Mouse (Mus musculus) left cerebral cortex, adult 9 months (tissue): ENCODE data around the gene Tbcd.
A peak's percentile ranks its signal among the peaks of the same experiment; 100 is the strongest.

Experiments
- DNase-seq, 2 experiments: peaks; one replicate each; pipeline ENCODE4 v3.0.0; 2022; ENCODE audit warnings: low spot score in 2 of 2

Gene Tbcd

DNA sequence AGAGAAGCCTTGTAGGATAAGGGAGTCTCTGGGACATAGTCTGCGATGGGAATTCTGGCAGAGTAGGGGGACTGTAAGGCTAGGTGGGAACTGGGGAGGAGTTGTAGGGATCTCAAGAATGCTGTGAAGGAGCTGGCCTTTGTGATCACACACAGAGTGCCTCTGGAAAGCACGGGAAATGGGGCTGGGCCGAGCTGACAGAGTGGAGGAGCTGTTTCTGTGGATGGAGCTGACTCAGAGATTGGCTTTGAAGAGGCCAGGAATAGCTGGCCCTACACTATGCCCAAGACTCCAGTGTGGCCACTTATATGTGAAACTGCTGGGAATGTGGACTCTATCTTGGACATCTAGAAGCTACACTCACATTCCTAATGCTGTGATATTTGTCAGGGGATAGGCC is 84.8 kb downstream of the Tbcd start:
- DNase-seq, result no peak

DNA sequence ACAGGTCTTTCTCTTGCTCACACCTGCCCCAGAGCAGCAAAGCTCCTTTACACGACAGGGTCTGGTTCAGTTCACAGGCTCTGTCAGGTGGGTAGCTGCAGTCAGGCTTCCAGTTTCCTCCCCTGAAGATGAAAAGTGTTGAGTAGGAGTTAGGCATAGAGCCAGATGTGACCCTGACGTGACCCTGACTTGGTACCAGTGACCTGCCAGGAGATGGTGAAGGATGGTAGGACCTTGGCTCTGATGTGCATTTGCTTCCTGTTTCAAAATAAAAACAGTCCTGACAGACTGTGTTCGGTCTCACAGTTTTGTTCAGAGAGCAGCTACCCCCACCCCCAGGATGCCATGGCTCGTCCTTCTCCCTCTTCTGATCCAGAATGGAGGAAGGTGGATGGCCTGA is 90.7 kb downstream of the Tbcd start:
- DNase-seq, result no peak

DNA sequence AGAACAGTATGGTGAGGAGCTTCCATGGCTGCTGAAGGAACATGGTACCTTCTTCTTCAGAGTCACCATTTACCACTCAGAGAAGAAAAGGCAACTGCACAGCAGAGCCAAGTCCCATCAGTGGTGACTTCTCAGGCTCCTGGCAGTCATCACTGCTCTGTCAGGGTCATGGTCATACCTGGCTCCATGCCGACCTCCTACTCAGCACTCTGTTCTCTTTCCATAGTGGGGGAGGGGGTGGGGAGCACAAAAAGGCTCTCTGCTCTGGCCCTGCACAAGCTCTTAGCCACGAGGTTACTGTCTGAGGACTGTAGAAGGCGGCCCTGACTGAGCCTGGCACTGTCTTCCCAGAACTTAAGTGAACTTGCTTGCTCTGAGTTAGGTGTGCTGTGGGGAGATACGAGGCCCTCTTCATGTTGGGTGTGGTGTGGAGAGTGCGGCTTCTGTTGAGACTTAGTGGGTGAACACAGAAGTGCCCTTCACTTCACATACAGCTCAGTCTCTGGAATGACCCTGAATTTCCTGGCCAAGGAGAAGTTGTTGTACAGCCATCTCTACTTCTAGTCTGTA is 91.6 kb downstream of the Tbcd start:
- DNase-seq, result no peak

DNA sequence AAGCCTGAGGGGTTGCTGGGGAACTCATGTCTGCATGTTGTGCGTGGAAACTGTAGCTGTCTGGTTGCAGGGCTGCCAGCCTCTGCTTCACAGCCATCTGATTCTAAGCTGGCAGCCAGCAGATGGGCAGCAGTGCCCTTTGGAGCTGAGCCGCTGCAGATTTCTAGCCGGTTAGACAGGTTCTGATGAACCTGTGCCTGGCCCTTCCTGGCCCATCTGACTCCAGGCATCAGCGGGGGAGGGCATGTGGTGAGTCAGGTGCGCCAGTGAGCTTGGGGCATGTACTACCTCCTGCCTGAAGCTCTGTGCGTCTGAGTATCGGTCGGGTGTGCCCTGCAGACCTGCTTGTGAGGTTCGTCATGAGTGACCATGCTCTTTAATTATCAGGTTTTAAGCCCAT is 92.2 kb downstream of the Tbcd start:
- DNase-seq, result no peak

DNA sequence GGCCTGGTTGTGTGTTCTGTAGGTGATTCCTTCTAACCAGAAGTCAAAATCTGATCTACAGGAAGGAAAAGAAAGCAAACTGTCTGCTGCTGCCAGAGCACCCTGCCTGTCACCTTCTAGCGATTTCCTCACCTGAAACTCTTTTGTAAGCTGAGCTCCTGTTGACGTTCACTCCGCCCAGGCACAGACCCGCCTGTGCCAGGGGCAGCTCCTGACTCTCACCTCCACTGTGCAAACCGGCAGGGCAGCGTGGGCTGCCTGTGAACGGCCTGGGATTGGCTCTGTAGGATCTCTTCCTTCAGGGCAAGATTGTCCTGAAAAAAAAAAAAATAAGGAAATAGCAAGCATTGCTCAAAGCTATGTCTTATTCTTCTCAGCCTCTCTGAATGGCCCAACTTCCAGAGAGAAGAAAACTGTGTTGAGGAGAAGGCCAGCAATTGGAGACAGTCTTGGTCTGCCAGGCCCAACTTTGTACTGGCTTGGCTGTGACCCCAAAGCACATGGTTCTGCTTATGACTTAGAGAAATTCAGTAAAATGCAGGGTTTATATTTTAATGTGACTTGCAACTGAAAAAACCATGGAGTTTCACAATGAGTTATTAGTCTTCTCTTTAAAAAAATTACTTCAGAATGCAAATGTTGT is 93.1 kb downstream of the Tbcd start:
- DNase-seq, result no peak

DNA sequence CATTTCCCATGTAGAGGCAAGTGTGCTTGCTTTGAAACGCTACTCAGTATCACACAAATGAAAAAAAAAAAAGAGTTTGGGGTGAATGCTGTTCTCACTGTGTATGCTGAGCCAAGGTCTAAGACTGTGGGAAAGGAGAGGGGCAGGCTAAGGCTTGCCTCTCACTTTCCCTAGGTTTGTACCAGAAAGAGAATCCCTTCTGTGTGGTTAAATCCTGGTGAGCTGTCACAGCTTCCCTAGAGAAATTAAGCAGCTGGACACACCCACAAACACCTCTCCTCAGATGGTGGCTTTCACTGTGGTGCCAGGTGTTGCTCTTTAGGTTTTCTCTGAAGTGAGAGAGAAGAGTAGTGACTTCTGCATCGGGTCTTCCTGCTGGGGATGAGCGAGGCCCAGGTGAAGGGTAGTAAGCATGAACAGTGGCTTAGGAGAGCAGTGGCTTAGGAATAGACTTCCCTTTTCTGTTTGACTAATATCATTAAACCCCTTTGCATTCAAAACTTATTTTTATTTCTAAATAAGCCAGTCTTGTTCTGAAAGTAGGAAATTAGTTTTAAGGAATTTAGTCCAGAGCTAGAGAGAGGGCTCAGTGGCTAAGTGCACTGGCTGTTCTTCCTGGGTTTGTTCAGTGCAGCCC is 93.8 kb downstream of the Tbcd start:
- DNase-seq, result no peak

DNA sequence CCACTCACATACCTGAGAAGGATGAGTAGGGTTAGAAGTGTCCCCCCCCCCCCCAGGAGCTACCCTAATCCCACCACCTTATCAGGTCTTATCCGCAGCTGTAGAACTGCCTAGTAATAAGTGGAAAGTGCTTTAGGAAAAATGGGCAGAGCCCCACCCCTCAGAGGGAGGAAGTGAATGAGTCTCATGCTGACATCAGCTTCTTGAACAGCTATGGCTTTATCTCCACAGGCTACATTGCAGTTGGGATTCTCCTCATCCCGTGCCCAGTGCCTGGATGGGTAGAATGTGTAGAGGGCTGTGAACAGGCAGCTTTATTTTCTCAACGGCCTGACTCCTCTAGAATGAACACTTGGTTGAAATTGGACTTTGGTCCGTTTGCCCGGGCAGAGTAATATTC is 95.5 kb downstream of the Tbcd start:
- DNase-seq, result no peak

DNA sequence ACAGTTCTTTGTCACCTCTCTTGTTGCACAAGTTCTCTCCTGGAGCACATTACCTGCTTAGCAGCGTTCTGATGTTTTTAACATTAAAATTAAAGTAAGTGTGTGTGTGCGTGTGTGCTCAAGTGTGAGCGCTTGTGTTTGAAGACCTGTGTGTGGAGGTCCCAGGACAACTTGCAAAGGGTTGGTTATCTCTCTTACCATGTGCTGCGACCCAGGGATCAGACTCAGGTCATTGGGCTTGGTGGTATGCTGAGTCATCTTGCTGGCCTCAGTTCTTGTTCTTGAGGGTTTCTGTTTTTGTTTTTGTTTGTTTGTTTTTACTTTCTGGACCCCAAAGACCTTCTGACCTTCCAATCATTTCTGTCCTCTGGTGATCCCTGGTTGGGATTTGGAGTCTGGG is 96.2 kb downstream of the Tbcd start:
- no peak for DNase-seq

DNA sequence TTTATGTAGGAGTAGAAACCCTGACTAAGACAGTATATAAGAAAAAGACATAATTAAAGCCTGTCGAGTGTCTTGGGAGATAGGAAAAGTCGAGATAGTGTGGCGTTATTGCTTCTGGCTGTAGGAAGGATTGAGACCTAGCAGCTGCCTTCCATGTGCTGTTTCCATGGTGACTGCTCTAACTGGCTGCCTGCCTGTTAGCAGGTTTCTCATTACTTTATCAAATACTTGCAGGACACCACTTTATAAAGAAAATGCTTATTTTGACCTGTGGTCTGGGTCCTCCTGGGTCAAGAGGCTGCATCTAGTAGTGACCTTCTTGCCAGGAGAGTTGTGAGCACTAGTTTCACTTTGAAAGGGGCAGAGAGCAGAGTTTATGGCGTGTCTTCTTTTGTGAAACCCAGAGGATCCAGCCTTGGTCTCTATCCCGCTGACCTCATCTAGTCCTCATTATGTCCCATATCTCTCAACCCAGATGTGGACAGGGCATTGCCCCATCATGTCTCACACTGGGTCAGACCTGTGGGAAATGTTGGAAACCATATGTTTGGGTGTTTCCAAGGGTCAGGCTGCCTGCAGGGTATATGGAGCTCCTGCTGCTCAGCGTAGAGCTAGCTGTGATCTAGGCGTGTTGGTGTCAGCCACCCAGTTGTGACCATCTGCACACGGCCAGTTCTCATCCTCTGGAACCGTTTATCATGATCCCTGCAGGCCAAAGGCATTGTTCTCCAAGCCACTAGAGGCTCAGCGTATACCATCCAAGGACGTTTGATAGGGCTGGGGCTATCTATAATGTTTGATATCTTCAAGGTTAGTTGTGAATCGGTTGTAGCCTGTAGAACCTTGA is 97.5 kb downstream of the Tbcd start:
- peak in 1 of 2 experiments; percentile 60 for DNase-seq

DNA sequence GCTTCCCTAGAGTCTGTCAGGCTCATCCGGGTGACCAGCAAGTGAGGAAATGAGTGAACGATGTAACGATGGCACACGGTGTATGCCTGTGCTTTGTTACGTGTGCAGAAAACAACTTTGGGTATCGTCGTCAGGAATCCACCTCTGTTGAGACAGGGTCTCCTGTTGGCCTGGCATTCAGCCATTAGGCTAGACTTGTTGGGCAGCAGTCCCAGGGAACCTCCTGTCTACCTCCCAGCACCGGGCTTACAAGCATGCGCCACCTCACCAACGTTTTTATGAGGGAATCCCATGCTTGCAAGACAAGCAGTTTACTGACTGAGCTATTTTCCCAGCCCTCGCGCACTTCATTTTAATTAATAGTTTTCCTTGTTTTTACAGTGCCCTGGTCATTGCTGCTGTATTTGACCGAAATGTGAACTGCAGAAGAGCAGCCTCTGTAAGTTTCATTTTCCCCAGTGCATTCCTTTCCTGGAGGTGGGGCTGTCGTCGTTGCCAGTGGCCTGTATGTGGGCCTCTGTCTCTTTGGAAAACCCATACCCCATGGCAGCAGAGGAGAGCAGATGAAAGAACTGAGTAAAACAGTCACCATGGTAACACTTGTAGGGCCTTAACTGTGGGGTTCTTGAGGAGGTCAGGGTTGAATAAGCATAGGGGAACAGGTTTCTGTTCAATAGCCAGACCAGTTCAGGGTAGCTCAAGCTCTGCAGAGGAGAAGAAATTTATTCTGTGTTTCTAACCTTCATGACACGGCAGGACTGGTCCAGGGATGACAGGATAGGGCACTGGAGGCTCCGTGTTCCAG is 98.3 kb downstream of the Tbcd start:
- DNase-seq, result no peak

DNA sequence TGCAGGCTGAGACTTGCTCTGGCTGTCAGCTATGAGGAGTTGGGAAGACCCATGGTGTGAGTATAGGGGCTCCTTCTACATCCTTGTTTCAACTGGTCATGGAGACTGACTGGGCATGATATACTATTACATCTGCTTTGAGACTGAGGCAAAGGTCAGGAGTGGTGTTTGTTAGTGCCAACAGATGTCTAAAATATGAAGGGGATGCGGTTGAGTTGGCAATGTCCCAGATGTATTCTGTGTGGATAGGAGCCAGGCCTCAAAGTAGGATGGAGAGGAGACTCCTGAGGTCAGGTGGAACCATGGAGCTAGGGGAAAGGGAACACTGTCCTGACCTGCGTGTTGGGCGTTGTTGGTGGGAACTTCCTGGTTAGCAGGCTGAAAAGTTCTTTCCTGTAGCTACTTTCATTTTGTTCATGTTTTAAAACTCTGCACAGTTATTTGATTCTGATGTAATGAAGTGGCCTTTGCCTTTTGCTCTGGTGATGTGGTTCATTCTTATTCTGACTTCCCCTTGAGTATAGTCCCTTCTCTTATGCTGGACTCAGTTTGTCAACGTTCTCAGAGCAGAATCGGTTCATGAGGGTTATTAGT is 99.6 kb downstream of the Tbcd start:
- no peak for DNase-seq

DNA sequence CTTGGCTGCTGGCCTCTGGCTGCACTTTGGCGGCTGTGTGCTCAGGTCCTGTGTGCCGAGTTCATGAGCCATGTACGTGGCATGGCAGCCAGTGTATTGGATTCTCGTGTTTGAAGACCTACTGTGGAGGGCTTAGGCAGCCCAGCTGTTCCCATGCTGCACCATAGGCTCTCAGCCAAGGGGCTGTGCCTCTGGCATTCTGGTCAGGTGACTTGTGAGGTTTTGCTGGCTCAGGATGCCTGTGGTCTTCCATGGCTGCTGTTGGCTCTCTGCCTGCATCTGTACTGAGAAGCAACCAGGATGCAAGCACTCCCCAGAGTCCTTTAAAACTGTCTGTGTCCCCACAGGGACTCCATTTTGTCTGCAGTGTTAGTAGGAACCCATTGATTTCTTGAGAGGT is 100.4 kb downstream of the Tbcd start:
- DNase-seq, result no peak

DNA sequence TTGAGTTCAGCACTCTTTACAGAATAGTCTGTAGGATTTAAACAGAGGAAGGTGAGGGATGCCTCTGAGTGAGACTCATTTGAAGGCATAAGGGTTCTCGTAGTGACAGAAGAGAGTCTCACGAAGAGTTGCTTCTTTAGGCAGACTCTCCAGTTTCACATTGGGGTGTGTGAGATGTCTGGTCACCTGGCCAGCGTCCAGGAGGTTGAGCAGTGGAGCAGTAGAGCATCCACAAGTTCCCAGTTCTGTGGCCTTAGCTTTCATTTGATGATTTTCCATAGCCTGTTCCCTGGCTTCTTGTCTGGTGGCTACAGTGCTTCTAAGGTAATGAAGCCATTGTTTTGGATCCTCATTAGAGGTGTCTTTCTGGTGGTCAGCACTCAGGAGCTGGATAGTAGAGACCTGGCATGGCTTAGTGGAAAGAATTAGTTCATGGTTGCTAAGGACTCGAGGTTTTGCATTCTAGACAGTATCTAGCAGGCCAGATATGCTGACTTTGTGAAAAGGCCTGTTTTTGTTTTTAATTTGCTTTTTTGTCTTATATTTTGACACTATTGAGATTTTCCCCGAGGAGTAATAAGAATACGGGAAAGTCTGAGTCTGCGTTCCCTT is 101.2 kb downstream of the Tbcd start:
- DNase-seq, result no peak

DNA sequence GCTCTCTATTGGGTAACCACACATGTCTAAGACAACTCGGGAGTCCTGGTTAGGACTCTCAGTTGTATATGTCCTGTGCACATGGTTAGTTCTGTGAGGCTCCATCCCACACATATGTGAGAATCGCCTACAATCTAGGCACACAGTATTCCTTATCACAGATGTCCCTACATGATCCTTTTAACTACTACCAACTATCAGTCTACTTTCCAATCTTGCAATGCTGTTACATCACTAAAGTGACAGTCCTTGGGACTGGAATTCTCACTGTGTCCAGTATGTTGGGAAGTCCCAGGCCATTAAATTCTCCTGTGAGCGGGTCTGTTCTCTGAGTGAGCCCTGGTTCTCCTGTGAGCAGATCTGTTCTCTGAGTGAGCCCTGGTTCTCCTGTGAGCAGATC is 101.7 kb downstream of the Tbcd start:
- DNase-seq, result no peak

DNA sequence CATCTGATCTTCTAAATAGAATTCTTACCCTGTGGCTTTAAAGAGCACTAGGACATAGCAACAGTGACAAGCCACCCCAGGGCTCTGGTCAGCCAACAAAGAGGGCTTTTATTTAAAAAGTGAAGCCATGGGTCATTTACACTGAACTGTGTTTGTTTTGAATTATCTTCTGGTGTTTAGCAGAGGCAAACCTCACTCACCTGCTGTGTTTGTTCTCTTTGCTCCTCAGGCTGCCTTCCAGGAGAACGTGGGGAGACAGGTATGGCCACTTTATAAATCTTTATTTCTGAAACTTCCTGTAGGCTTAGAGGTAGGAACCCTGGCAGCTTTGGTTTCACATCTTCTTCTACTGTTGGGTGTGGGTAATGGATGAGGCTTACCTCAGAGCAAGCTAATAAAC is 105.0 kb downstream of the Tbcd start:
- no peak for DNase-seq

DNA sequence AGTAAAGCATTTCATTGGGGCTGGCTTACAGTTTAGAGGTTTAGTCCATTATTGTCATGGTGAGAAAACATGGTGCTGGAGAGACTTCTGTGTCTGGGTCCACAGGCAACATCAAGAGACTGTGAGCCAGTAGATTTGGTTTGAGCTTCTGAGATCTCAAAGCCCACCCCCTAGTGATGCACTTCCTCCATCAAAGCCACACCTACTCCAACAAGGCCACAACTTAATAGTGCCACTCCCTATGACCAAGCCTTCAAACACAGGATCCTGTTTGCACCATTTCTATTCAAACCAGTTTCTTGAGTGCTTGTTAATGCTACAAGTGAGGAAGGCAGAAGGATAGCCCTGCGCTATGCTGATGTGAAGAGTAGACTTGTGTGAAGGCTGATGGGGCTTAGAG is 106.2 kb downstream of the Tbcd start:
- DNase-seq, result no peak

DNA sequence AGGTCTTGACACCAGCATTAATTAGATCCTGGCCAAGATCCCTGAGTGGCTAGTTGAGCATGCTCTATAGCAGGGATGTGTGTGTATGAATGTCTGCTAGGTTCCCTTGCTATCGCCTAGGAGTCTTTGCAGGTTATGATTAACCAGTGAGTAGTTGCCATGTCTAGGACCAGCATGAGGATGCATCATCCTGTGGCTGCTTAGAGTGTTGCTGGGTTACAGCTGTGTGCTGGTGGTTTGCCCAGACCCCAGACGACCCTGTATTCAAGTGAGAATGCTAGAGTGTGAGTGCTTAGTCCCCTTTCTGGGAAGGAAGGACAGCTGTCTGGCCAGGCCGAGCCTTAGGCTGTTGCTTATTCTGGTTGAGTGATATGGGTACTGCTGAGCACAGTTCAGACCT is 106.8 kb downstream of the Tbcd start:
- no peak for DNase-seq

DNA sequence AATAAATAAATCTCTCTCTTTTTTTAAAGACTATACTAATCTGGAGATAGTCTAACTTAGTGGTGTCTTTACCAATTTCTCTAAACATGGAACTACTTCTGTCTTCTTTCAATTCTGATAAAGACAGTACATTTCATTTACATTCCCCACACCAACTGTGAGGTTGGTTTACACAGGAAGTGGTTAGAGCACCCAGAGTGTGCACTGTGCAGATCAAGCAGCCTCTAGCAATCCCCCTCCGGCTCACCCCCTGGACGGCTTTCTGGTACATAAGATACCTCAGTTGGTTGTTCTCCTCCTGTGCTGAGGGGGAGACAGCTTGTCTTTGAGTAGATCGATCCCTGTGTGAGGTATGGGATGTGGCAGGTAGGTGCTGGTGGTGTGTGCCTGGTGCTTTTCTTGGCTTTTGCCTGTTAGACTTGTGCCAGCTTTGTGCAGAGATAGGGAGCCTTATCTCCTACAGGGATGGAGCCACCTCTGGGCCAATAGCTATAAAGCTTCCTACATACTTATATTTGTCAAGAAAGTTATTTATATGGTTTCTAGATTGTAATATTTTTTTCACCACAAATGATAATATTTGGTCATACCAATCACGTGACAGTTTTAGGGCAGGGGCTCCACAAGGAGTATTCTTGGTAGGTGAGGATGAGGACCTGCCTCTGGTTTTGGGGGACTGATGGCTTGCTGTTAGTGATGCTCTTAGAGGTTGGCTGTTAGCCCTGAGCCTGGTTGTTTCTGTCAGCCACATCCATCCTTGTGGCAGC is 108.0 kb downstream of the Tbcd start:
- DNase-seq, result no peak

DNA sequence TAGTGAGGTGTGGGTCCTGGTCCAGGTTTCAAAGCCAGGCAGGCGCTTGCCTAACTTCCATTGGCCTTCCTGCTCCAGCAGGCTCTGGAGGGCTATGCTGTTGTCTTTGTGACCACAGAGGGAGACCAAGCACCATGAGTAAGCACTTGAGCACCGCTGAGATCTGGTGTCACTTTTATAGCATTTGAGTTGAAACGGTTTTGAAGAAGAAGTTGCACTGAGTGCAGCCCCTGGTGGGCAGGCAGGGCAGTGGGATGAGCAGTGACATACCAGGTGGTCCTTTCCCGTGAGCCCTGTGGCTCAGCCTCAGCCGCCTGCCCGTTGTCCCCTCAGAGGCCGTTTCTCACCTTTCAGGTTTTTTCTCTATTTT is 108.5 kb downstream of the Tbcd start:
- no peak for DNase-seq

DNA sequence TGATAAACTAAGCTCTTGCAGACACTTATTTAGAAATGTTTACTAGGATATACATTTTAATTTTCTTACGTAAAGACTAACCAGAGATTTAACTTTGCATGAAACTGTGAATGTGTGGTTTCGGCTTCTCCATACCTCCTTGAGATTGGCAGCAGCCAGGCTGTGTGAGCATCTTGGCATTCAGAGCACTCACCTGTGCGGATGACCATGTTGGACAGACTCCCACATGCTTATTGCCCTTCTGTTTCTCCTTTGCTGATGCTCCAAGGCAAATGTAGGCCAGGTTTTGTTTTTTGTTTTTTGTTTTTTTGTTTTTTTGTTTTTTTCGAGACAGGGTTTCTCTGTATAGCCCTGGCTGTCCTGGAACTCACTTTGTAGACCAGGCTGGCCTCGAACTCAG is 111.6 kb downstream of the Tbcd start:
- no peak for DNase-seq
